Mouse (Mus musculus) heart, postnatal 0 days (tissue): Measurements from ENCODE around the gene Supt7l.

Experiments
- CTCF ChIP-seq: IDR thresholded peaks from 2 replicates; pipeline ENCODE4 v1.5.1; 2016; ENCODE audit warnings: antibody characterized with exemption, control low read depth, low read depth
- EP300 ChIP-seq: IDR thresholded peaks from 2 replicates; pipeline ENCODE4 v1.6.1; 2016; ENCODE audit warnings: antibody characterized with exemption, low read depth

GRCm38 (mm10) chr5:31563905-31564304, 36.3 kb upstream of the Supt7l start:
- TF ChIP-seq CTCF (no peak), EP300 (no peak)
